Mouse (Mus musculus): ENCODE data around the gene Tcp11.

- TF ChIP-seq CTCF (IDR thresholded peaks at IDR 0.05; ENCODE audit: low read depth) (no peak), EP300 (IDR thresholded peaks at IDR 0.05; ENCODE audit: low read depth) (no peak)
Measured at GRCm38 (mm10) chr17:28050210-28050609, 30.2 kb downstream of the Tcp11 start.

Measured in heart, postnatal 0 days (tissue).